Mouse (Mus musculus): Measurements from ENCODE around the gene Cdk2ap2. TPM values are rescaled to one million over a fixed set of nuclear protein-coding genes. Genes with fewer than 3 reads are reported as not detected.
"Not testable (repeated sequence)": the region's sequence is repeated elsewhere in the genome, so short reads cannot be mapped to it uniquely, and the experiment has no call there.

Cdk2ap2 gene
- polyA plus RNA-seq, 1 experiment from 2014 or later, result 84.3 TPM

DNA sequence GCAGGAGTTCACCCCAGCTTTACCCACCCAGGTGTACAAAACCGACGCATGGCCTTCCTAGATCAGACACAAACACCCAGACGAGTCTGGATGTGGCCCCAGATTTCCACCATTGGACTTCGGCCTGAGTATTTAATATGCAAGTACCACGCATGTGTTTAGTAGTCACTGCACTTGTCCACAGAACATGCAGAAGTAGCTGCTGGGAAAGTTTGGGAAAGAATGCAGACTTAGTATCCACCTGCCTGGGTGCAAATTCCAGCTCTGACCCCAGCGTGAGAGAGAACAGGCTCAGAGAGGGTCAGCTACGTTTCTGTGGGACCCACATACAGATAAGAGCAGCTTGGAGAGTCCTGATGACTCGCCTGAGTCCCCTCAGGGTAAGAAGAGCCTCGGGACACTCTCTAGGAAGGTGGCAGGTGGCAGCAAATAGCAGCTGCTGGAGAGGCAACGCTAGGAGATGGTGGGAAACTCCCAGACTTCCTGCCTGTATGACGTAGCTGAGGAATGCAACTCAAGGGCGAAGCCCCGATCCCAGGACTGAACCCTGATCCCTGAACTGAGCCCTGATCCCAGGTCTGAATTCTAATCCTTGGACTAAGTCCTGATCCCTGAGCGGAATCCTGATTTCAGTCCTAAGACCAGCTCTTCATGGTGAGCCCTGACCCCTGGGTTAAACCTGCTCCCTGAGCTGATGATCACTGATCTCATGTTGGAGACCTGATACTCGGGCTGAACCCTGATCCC lies 40.9 kb upstream of the Cdk2ap2 start:
- no peak for ATAC-seq (ENCODE audit: low FRiP score)
- no peak overlapping the region for H3K27ac ChIP-seq (ENCODE audit: low read depth, low read length)
- no peak for DNase-seq (ENCODE audit: low spot score)

DNA sequence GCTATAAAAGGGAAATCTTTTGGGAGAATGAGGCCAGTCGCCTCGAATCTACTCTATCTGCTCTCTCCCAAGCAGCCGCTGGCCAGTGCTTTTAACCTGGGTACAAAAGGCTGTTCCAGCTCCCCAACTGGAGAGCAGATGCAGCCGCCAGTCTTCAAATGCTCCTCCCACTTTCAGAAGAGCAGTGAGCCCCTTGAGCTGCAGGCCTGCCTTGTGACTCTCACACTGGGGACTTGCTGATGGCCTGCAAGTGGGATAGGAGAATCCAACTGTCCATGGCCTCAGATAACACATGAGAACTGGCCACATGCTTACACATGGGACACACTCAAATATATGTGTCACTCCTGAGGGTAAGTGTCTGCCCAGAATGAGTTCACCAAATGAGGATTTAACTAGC lies 40.3 kb upstream of the Cdk2ap2 start:
- Histone ChIP-seq H3K27ac (ENCODE audit: low read depth, low read length) (no peak overlapping the region), H3K27me3 (ENCODE audit: control insufficient read depth, insufficient read depth, low read length) (no peaks in the 10 kb centered on the region), H3K4me2 (replicated peaks; ENCODE audit: low read depth, low read length) (no peak overlapping the region), H3K4me3 (ENCODE audit: low read depth, low read length) (no peak overlapping the region), H3K36me3 (ENCODE audit: control insufficient read depth, insufficient read depth, low read length) (no peaks in the 10 kb centered on the region), H3K9me3 (ENCODE audit: control insufficient read depth, low read length) (no peaks in the 10 kb centered on the region), H3K9ac (ENCODE audit: low read depth, low read length) (no peak overlapping the region), H3K4me1 (replicated peaks; ENCODE audit: control insufficient read depth, insufficient read depth, low read length) (no peaks in the 10 kb centered on the region)
- no peak for ATAC-seq (ENCODE audit: low FRiP score)
- no peak for DNase-seq (ENCODE audit: low spot score)
- WGBS, result 53% methylated on average over 4 of the region's 4 CpGs

More for the DNA sequence above, 40.9 kb upstream of the Cdk2ap2 start:
- no peak overlapping the region for H3K4me2 ChIP-seq (replicated peaks; ENCODE audit: low read depth, low read length)
- WGBS, result 64% methylated on average over 15 of the region's 15 CpGs
- no peaks in the 10 kb centered on the region for H3K36me3 ChIP-seq (ENCODE audit: control insufficient read depth, insufficient read depth, low read length)
- H3K4me1 ChIP-seq (replicated peaks; ENCODE audit: control insufficient read depth, insufficient read depth, low read length), result no peaks in the 10 kb centered on the region
- H3K27me3 ChIP-seq (ENCODE audit: control insufficient read depth, insufficient read depth, low read length), result no peaks in the 10 kb centered on the region
- no peak overlapping the region for H3K4me3 ChIP-seq (ENCODE audit: low read depth, low read length)
- H3K9ac ChIP-seq (ENCODE audit: low read depth, low read length), result no peak overlapping the region
- no peaks in the 10 kb centered on the region for H3K9me3 ChIP-seq (ENCODE audit: control insufficient read depth, low read length)

DNA sequence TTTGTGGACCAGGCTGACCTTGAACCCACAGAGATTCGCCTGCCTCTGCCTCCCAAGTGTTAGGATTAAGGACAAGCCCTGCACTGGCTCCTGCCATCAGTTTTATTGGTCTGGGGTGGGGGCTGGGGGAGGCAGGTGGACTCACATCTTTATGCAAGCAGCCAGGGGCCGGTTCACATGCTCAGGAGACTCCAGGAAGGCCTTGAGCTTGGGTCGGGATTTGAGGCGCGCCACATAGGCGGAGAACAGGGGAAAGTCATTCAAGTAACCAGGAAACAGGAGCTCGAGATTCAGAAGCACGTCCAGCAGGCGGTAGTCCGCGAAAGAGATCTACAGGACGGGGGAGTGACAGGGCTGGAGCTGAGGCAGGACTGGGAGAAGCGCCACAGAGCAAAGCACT lies 39.6 kb upstream of the Cdk2ap2 start:
- no peak overlapping the region for H3K4me2 ChIP-seq (replicated peaks; ENCODE audit: low read depth, low read length)
- H3K4me3 ChIP-seq (ENCODE audit: low read depth, low read length), result no peak overlapping the region
- no peak overlapping the region for H3K9ac ChIP-seq (ENCODE audit: low read depth, low read length)
- H3K9me3 ChIP-seq (ENCODE audit: control insufficient read depth, low read length), result no peaks in the 10 kb centered on the region
- no peaks in the 10 kb centered on the region for H3K36me3 ChIP-seq (ENCODE audit: control insufficient read depth, insufficient read depth, low read length)
- no peaks in the 10 kb centered on the region for H3K4me1 ChIP-seq (replicated peaks; ENCODE audit: control insufficient read depth, insufficient read depth, low read length)
- no peak for ATAC-seq (ENCODE audit: low FRiP score)
- H3K27me3 ChIP-seq (ENCODE audit: control insufficient read depth, insufficient read depth, low read length), result no peaks in the 10 kb centered on the region
- no peak overlapping the region for H3K27ac ChIP-seq (ENCODE audit: low read depth, low read length)
- WGBS, result 78% methylated on average over 13 of the region's 13 CpGs
- no peak for DNase-seq (ENCODE audit: low spot score)

GRCm38 (mm10) chr19:4057962-4058361 lies 39.0 kb upstream of the Cdk2ap2 start:
- H3K36me3 ChIP-seq (ENCODE audit: control insufficient read depth, insufficient read depth, low read length), result no peaks in the 10 kb centered on the region
- no peak overlapping the region for H3K27ac ChIP-seq (ENCODE audit: low read depth, low read length)
- H3K27me3 ChIP-seq (ENCODE audit: control insufficient read depth, insufficient read depth, low read length), result no peaks in the 10 kb centered on the region
- no peaks in the 10 kb centered on the region for H3K9me3 ChIP-seq (ENCODE audit: control insufficient read depth, low read length)
- no peak overlapping the region for H3K4me3 ChIP-seq (ENCODE audit: low read depth, low read length)
- no peak overlapping the region for H3K4me2 ChIP-seq (replicated peaks; ENCODE audit: low read depth, low read length)
- 92% methylated on average over 7 of the region's 7 CpGs for WGBS
- DNase-seq (ENCODE audit: low spot score), result no peak
- no peak for ATAC-seq (ENCODE audit: low FRiP score)
- no peaks in the 10 kb centered on the region for H3K4me1 ChIP-seq (replicated peaks; ENCODE audit: control insufficient read depth, insufficient read depth, low read length)
- H3K9ac ChIP-seq (ENCODE audit: low read depth, low read length), result no peak overlapping the region

GRCm38 (mm10) chr19:4058581-4058980 lies 38.4 kb upstream of the Cdk2ap2 start:
- H3K4me2 ChIP-seq (replicated peaks; ENCODE audit: low read depth, low read length), result no peak overlapping the region
- no peak for DNase-seq (ENCODE audit: low spot score)
- no peaks in the 10 kb centered on the region for H3K9me3 ChIP-seq (ENCODE audit: control insufficient read depth, low read length)
- no peaks in the 10 kb centered on the region for H3K27me3 ChIP-seq (ENCODE audit: control insufficient read depth, insufficient read depth, low read length)
- no peaks in the 10 kb centered on the region for H3K4me1 ChIP-seq (replicated peaks; ENCODE audit: control insufficient read depth, insufficient read depth, low read length)
- no peak overlapping the region for H3K9ac ChIP-seq (ENCODE audit: low read depth, low read length)
- H3K27ac ChIP-seq (ENCODE audit: low read depth, low read length), result no peak overlapping the region
- H3K4me3 ChIP-seq (ENCODE audit: low read depth, low read length), result no peak overlapping the region
- 82% methylated on average over 5 of the region's 5 CpGs for WGBS
- no peaks in the 10 kb centered on the region for H3K36me3 ChIP-seq (ENCODE audit: control insufficient read depth, insufficient read depth, low read length)
- ATAC-seq (ENCODE audit: low FRiP score), result no peak

GRCm38 (mm10) chr19:4059069-4059740 lies 37.8 kb upstream of the Cdk2ap2 start, which contains the start of gene Gstp3:
Gene Gstp3 (minus strand): TSS chr19:4059569.
- WGBS, result 83% methylated on average over 15 of the region's 15 CpGs
- H3K4me3 ChIP-seq (ENCODE audit: low read depth, low read length), result no peak within 1 kb of the TSS
- DNase-seq (ENCODE audit: low spot score), result no peak
- no peaks in the 10 kb centered on the region for H3K4me1 ChIP-seq (replicated peaks; ENCODE audit: control insufficient read depth, insufficient read depth, low read length)
- no peaks in the 10 kb centered on the region for H3K27me3 ChIP-seq (ENCODE audit: control insufficient read depth, insufficient read depth, low read length)
- ATAC-seq (ENCODE audit: low FRiP score), result no peak
- H3K9me3 ChIP-seq (ENCODE audit: control insufficient read depth, low read length), result no peaks in the 10 kb centered on the region
- no peak within 1 kb of the TSS for H3K4me2 ChIP-seq (replicated peaks; ENCODE audit: low read depth, low read length)
- no peak within 1 kb of the TSS for H3K9ac ChIP-seq (ENCODE audit: low read depth, low read length)
- H3K27ac ChIP-seq (ENCODE audit: low read depth, low read length), result no peak within 1 kb of the TSS
- H3K36me3 ChIP-seq (ENCODE audit: control insufficient read depth, insufficient read depth, low read length), result no peaks in the 10 kb centered on the region

- H3K27ac ChIP-seq (ENCODE audit: low read depth, low read length); H3K9ac ChIP-seq (ENCODE audit: low read depth, low read length); DNase-seq (ENCODE audit: low spot score); H3K4me3 ChIP-seq (ENCODE audit: low read depth, low read length); H3K36me3 ChIP-seq (ENCODE audit: control insufficient read depth, insufficient read depth, low read length); H3K4me1 ChIP-seq (replicated peaks; ENCODE audit: control insufficient read depth, insufficient read depth, low read length); H3K27me3 ChIP-seq (ENCODE audit: control insufficient read depth, insufficient read depth, low read length); H3K4me2 ChIP-seq (replicated peaks; ENCODE audit: low read depth, low read length); H3K9me3 ChIP-seq (ENCODE audit: control insufficient read depth, low read length); ATAC-seq (ENCODE audit: low FRiP score): not testable (repeated sequence)
- WGBS, result 87% methylated on average over 8 of the region's 8 CpGs
Measured at GRCm38 (mm10) chr19:4060044-4060898, 36.7 kb upstream of the Cdk2ap2 start.

GRCm38 (mm10) chr19:4060899-4061465 lies 36.0 kb upstream of the Cdk2ap2 start:
- WGBS, result 88% methylated on average over 5 of the region's 6 CpGs
- no peak for ATAC-seq (ENCODE audit: low FRiP score)

More at GRCm38 (mm10) chr19:4060899-4061465, 36.0 kb upstream of the Cdk2ap2 start:
- H3K27ac ChIP-seq (ENCODE audit: low read depth, low read length), result no peak overlapping the region
- DNase-seq (ENCODE audit: low spot score), result no peak
- H3K4me2 ChIP-seq (replicated peaks; ENCODE audit: low read depth, low read length), result no peak overlapping the region
- H3K36me3 ChIP-seq (ENCODE audit: control insufficient read depth, insufficient read depth, low read length), result no peaks in the 10 kb centered on the region
- no peaks in the 10 kb centered on the region for H3K27me3 ChIP-seq (ENCODE audit: control insufficient read depth, insufficient read depth, low read length)
- no peak overlapping the region for H3K9ac ChIP-seq (ENCODE audit: low read depth, low read length)
- H3K9me3 ChIP-seq (ENCODE audit: control insufficient read depth, low read length), result no peaks in the 10 kb centered on the region
- H3K4me1 ChIP-seq (replicated peaks; ENCODE audit: control insufficient read depth, insufficient read depth, low read length), result no peaks in the 10 kb centered on the region
- H3K4me3 ChIP-seq (ENCODE audit: low read depth, low read length), result no peak overlapping the region
